Mouse (Mus musculus): Measurements from ENCODE around the gene Hapln1. TPM values are rescaled to one million over a fixed set of nuclear protein-coding genes. Genes with fewer than 3 reads are reported as not detected.

Hapln1 gene
- total RNA-seq (2023) = not detected

DNA sequence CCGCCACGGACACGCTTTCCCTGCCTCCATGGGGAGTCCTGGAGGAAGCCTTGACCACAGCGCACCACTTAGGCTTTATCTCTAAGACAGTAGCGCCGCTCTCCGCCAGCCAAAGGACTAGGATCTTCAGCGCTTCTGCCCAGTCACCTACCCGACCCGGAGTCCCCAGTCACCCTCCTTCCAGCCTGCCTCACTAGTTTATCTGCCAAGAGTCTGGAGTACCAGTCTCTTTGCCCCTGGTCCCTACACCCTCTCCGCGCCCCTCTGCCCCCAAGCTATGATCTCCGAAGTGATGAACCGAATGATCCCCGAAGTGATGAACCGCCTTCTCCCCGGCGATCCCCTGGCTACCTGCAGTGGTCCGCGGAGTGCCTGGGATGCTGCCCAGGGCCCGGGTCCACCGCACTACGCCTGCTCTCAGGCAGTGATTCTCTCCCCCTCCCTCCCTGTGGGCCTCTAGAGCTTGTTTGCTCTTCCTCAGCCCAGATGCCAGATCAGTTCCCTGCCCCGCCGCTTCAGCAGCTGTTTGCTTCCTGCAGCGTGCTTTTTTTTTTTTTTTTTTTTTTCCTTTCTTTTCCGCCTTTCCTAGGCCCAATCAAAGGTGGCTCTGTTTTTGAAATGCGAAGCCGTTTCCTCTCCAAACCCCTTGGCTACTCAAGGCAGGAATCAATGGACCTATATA lies at the start of gene Hapln1:
Gene Hapln1 (plus strand): TSS at position 592 of the 682 bp plus-strand sequence.

Other genes starting within 250 kb of the Hapln1 start
- not detected for gene Vcan, start 202.7 kb downstream of the Hapln1 start, total RNA-seq (2023)

All from CD4-positive naive resting alpha-beta T cell, adult 76 days (primary cell).